Mouse (Mus musculus) cerebellum, adult 2 months (tissue): ENCODE measurements around the gene Cntrl.

Experiments used
- CTCF ChIP-seq: fragments of 200-500 bp; IDR thresholded peaks from 2 replicates; pipeline ENCODE4 v1.5.1; 2011; ENCODE audit warnings: low read depth, mild to moderate bottlenecking, control low read depth, low read length, moderate library complexity, borderline replicate concordance; ENCODE audit not compliant: insufficient read depth
- POLR2A ChIP-seq: fragments of 200-500 bp; IDR thresholded peaks from 2 replicates; pipeline ENCODE4 v1.6.1; 2011; ENCODE audit warnings: low read length, control low read depth, borderline replicate concordance; ENCODE audit not compliant: insufficient read depth

- TF ChIP-seq POLR2A = no peak
- TF ChIP-seq CTCF = no peak
Observed at GRCm38 (mm10) chr2:35175281-35176065, 66.2 kb downstream of the Cntrl start.
